Mouse (Mus musculus) forebrain, embryonic 15.5 days (tissue): ENCODE results near the gene Tmem186. TPM values are rescaled to one million over a fixed set of nuclear protein-coding genes. Genes with fewer than 3 reads are reported as not detected.

Experiments used
- ATAC-seq: fragments of 200-750 bp; cut with Nextera tagmentation; replicated peaks from 2 replicates; pipeline ENCODE4 v1.8.0; 2017; ENCODE audit warnings: mild to moderate bottlenecking, moderate TSS enrichment, moderate library complexity
- H3K27ac ChIP-seq: fragments of 300-500 bp; sonication (generic); replicated peaks from 2 replicates; pipeline ENCODE4 v1.5.1; 2015; ENCODE audit warnings: mild to moderate bottlenecking, inconsistent platforms
- H3K27me3 ChIP-seq: fragments of 300-500 bp; sonication (generic); 2 replicates; pipeline ENCODE4 v1.6.1; 2015; ENCODE audit warnings: inconsistent platforms
- H3K36me3 ChIP-seq: fragments of 300-500 bp; sonication (generic); 2 replicates; pipeline ENCODE4 v1.6.1; 2015; ENCODE audit warnings: mild to moderate bottlenecking, inconsistent platforms
- H3K4me1 ChIP-seq: fragments of 300-500 bp; sonication (generic); 2 replicates; pipeline ENCODE4 v1.6.1; 2015; ENCODE audit warnings: inconsistent platforms
- H3K4me2 ChIP-seq: fragments of 300-500 bp; sonication (generic); replicated peaks from 2 replicates; pipeline ENCODE4 v1.6.1; 2015; ENCODE audit warnings: mild to moderate bottlenecking, inconsistent platforms
- H3K4me3 ChIP-seq: fragments of 300-500 bp; sonication (generic); 2 replicates; pipeline ENCODE4 v1.5.1; 2015; ENCODE audit warnings: mild to moderate bottlenecking, inconsistent platforms
- H3K9ac ChIP-seq: fragments of 300-500 bp; sonication (generic); replicated peaks from 2 replicates; pipeline ENCODE4 v1.6.1; 2015; ENCODE audit warnings: mild to moderate bottlenecking, inconsistent platforms
- H3K9me3 ChIP-seq: fragments of 300-500 bp; sonication (generic); 2 replicates; pipeline ENCODE4 v1.6.1; 2016; ENCODE audit warnings: inconsistent platforms
- WGBS: fragments of 180-500 bp; shearing (Covaris S2); methylation state at CpG from one replicate; pipeline ENCODE4 v1.1.7; 2015; ENCODE audit warnings: mixed read lengths; 5-methylcytosine and 5-hydroxymethylcytosine counted together
- microRNA-seq: library from miRNA; unstranded; fragments of <30 nt; microRNA quantifications from one replicate; pipeline ENCODE4, GENCODE M21; 2016
- polyA plus RNA-seq: library from polyadenylated mRNA; unstranded; fragments of >200 nt; fragmentation: Nextera tagmentation; extraction: Ambion mirVana; gene quantifications from 2 replicates; pipeline ENCODE4 v1.2.1, GENCODE M21; 2015

Tmem186 gene
- polyA plus RNA-seq, 1 experiment from 2014 or later, result 25.9 TPM

DNA sequence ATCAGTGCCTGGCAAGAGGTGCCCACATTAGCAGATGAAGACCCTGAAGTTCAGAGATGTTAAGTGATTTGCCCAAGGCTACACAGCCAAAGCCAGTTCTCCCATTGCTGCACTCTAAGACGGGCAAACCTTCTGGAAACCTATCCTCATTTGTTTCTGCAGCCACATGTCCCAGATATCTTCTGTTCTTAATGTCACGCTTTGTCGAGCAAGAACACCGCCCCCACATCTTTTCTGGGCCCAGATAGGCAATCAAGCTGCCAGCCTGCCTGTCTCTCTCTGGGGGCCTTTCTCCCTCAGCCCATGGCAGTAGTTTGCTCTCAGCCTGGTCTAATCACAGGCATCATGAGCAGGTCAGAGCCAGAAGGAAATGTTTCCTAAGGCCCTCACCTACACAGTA lies 41.2 kb downstream of the Tmem186 start:
- Histone ChIP-seq H3K27ac (no peak overlapping the region), H3K9ac (no peak overlapping the region), H3K4me3 (no peak overlapping the region), H3K36me3 (no peaks in the 10 kb centered on the region), H3K4me2 (no peak overlapping the region), H3K9me3 (no peaks in the 10 kb centered on the region), H3K4me1 (no peaks in the 10 kb centered on the region), H3K27me3 (peaks cover 11% of the 10 kb centered on the region; the same call in 1 of the 2 replicates)
- ATAC-seq, result no peak
- 73% methylated on average over 4 of the region's 4 CpGs for WGBS

DNA sequence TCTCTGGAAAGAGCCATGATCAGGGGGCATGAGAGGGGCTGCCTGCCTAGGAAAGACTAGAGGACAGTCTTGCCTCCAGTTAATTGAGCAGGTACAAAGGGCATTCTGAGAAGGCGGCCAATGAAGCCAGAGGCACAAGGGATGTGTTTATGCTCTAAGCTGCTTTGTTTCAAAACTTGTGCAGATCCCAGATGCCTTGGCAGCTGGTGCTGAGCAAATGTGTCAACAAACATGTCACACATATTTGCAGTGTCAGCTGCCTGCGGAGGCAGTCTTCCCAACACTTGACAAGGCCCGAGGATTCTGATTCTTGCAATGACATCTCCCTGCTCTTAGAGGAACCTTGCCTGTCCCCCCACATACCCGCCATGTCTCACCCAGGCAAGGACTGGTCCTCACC lies 42.1 kb downstream of the Tmem186 start:
- no peak overlapping the region for H3K4me3 ChIP-seq
- no peaks in the 10 kb centered on the region for H3K9me3 ChIP-seq
- H3K36me3 ChIP-seq, result no peaks in the 10 kb centered on the region
- H3K9ac ChIP-seq, result no peak overlapping the region
- ATAC-seq, result peak; percentile 77
- peaks cover 11% of the 10 kb centered on the region; the same call in 1 of the 2 replicates for H3K27me3 ChIP-seq
- WGBS, result 55% methylated on average over 4 of the region's 4 CpGs
- H3K27ac ChIP-seq, result no peak overlapping the region
- no peak overlapping the region for H3K4me2 ChIP-seq
- no peaks in the 10 kb centered on the region for H3K4me1 ChIP-seq

DNA sequence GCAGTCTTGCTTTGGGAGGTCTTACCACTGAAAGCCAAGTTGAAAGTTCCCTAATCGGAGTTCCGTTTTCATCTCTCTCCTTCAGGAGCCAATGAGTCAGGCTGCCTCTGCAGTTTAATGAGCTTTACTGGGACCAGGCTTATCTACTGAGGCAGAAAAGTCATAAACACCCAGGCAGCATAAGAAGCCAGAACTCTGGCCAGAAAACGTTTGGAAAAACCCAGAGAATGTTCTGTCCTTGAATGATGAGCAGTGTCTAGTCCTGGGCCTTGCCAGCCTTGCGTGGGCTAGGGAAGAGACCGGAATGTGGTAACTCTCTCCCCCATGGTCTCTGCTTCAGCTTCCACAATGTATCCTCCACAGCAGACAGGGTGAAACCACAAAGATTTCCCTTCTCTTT lies 52.5 kb downstream of the Tmem186 start:
- H3K9ac ChIP-seq, result no peak overlapping the region
- WGBS, result 76% methylated on average over 5 of the region's 5 CpGs
- no peak overlapping the region for H3K27ac ChIP-seq
- H3K4me3 ChIP-seq, result no peak overlapping the region
- no peaks in the 10 kb centered on the region for H3K4me1 ChIP-seq
- no peaks in the 10 kb centered on the region for H3K9me3 ChIP-seq
- H3K27me3 ChIP-seq, result 0 out of 2 replicates have a peak, but pooled peaks cover 4% of the 10 kb centered on the region
- H3K36me3 ChIP-seq, result peaks cover 23% of the 10 kb centered on the region
- ATAC-seq, result no peak
- H3K4me2 ChIP-seq, result no peak overlapping the region

DNA sequence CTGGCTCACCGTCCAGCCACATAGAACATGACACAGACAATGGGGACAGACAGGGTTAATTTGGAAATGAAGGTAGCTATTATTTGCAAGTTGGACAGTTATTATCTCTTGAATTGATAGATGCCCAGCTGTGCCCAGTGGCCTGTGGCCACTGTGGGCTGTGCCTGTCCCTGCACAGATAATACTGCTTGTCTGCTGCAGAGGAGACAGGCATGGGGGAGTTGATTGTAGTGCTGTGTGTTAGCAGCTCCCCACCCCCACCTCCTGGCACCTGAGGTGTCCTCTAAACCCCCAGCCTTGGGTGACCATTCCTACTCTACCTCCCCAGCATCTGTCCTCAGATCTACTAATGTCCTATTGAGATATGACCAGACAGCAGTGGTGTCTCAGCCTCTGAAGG lies 53.3 kb downstream of the Tmem186 start:
- Histone ChIP-seq H3K9ac (no peak overlapping the region), H3K36me3 (peaks cover 17% of the 10 kb centered on the region), H3K27ac (no peak overlapping the region), H3K27me3 (no peaks in the 10 kb centered on the region), H3K4me1 (no peaks in the 10 kb centered on the region), H3K9me3 (no peaks in the 10 kb centered on the region), H3K4me3 (no peak overlapping the region), H3K4me2 (no peak overlapping the region)
- ATAC-seq, result no peak
- WGBS, result 63% methylated on average over 1 of the region's 1 CpGs

Small RNA genes lying within 50 kb of the gene (microRNA-seq; reads per million reads assigned to microRNA genes)
- gene Gm22137, result not detected

Other genes with a start within 250 kb of the Tmem186 start
- not detected in 2 replicates for gene Tmem114, start 212.6 kb downstream of the Tmem186 start, polyA plus RNA-seq
- 32.2 and 36.1 TPM in 2 replicates for gene Mettl22, start 166.9 kb downstream of the Tmem186 start, polyA plus RNA-seq
- 48.4 and 51.0 TPM in 2 replicates for gene Abat, start 124.3 kb downstream of the Tmem186 start, polyA plus RNA-seq
- 49.6 and 49.9 TPM in 2 replicates for gene Pmm2, start within 50 bp of the Tmem186 start, polyA plus RNA-seq
- gene Carhsp1, start 34.4 kb upstream of the Tmem186 start, polyA plus RNA-seq, result 183 and 199 TPM in 2 replicates
- not detected in 2 replicates for gene Gm5767, start 43.1 kb upstream of the Tmem186 start, polyA plus RNA-seq
- 31.7 and 38.5 TPM in 2 replicates for gene Usp7, start 154.6 kb upstream of the Tmem186 start, polyA plus RNA-seq
- gene 1810013L24Rik, start 192.4 kb upstream of the Tmem186 start, polyA plus RNA-seq, result 31.6 and 33.6 TPM in 2 replicates